In the genomic region with DNA sequence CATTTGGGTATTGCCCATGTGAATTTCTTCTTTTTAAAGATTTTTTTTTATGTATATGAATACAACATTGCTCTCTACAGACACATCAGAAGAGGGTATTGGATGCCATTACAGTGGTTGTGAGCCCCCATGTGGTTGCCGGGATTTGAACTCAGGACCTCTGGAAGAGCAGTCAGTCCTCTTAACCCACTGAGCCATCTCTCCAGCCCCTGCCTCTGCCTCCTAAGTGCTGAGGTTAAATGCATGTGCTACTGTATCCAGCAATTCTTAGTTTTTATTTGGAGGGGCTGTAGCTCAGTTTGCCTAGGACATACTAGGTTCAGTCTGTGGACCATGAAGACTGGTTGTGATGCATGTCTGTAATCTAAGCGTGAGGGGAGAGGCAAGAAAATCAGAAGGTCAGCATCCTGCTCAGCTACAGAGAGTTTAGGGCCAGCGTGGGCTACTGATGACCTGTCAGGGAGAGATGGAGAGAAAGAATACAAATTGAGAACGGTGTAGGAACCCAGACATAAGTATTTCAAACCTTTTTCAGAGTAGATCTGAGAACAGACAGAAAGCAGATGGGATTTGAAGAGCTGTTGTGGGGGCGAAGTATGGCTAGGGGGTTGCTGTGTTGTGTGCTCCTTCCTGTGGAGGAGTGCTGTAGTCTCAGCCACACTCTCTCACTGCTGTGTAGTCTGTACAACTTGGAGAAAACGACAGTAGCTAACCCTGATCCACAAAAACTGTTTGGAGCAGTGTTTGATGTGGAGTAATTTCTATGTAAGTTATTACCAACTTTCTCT, we compare ENCODE assay signal across 21 mouse cellular contexts. TPM values are rescaled to one million over a fixed set of nuclear protein-coding genes. Genes with fewer than 3 reads are reported as not detected.
DNase-seq lines count a peak whose midpoint lies in the region; ATAC-seq and TF ChIP-seq lines count a peak whose summit lies in the region.
"Had no signal": no experiment of that assay in that cellular context is flagged by ENCODE, and none has a peak within 500 bp of the region (broad histone marks: within the 10 kb centered on the region; RNA-seq: fewer than 3 reads in every experiment).

No protein-coding gene starts in this region.

- H3K9ac ChIP-seq in heart, embryonic 14.5 days (ENCODE audit: low read length) = 0 out of 2 replicates have a peak overlapping the region, but pooled peaks have one; percentile 4
- no peak overlapping the region for H3K9ac ChIP-seq in hindbrain, embryonic 16.5 days (ENCODE audit: low read depth, low read length)
- H3K9ac ChIP-seq: embryonic facial prominence, embryonic 13.5 days; forebrain, embryonic 12.5 days; heart, embryonic 12.5 days; hindbrain, embryonic 14.5 days had no signal

- intact Hi-C loops in heart, postnatal 14 days (cut with DNase I) = loop anchor here (5.0 kb wide), 1 partner anchor 143 kb away; a partner anchor contains a TSS

- ATAC-seq in heart, embryonic 14.5 days (ENCODE audit: insufficient number of reproducible peaks, insufficient read depth, low FRiP score, low read depth) = no peak
- no peak for ATAC-seq in hindbrain, embryonic 16.5 days
- ATAC-seq: forebrain, embryonic 16.5 days had no signal

- no peak for DNase-seq in heart, postnatal 14 days
- peak in 1 of 2 experiments; percentile 59 for DNase-seq in layer of hippocampus, adult 2 months (ENCODE audit: low spot score in 2 of 2)
- no peak for DNase-seq in layer of hippocampus, adult 9-11 months
- DNase-seq in testis, postnatal 10 days (ENCODE audit: low spot score) = peak; percentile 29
- DNase-seq in testis, postnatal 14 days (ENCODE audit: low spot score) = no peak
- peak; percentile 82 for DNase-seq in telencephalon, adult 2 months (ENCODE audit: low read depth, low spot score)
- DNase-seq: adrenal gland, postnatal 10 days; cerebellum, adult 11-12 months; cerebellum, adult 9-10 months; cerebellum, postnatal 25 days; heart, adult 2 months; heart, postnatal 10 days had no signal

- H3K27ac ChIP-seq in heart, embryonic 14.5 days (replicated peaks in 1 of 2; ENCODE audit: control insufficient read depth in 1 of 2, insufficient read depth in 1 of 2, low read depth in 2 of 2, low read length in 2 of 2) = peak overlapping the region in 1 of 2 experiments; percentile 17; a peak in 1 of 4 replicates
- 0 out of 2 replicates have a peak overlapping the region, but pooled peaks have one; percentile 14 for H3K27ac ChIP-seq in layer of hippocampus, adult 2 months
- H3K27ac ChIP-seq in hindbrain, embryonic 16.5 days (ENCODE audit: low read depth, low read length) = no peak overlapping the region
- H3K27ac ChIP-seq: embryonic facial prominence, embryonic 13.5 days; forebrain, embryonic 12.5 days; heart, adult 2 months; hindbrain, embryonic 10.5 days; hindbrain, embryonic 14.5 days had no signal

- no peak overlapping the region for H3K4me2 ChIP-seq in heart, embryonic 14.5 days (ENCODE audit: low read length)
- no peak overlapping the region for H3K4me2 ChIP-seq in hindbrain, embryonic 16.5 days (ENCODE audit: low read length)
- H3K4me2 ChIP-seq: embryonic facial prominence, embryonic 13.5 days; forebrain, embryonic 12.5 days; heart, embryonic 12.5 days; hindbrain, embryonic 14.5 days had no signal

- 83% methylated on average over 6 of the region's 6 CpGs for WGBS in heart, embryonic 14.5 days
- 92% methylated on average over 6 of the region's 6 CpGs for WGBS in hindbrain, embryonic 16.5 days

- peaks cover 97% of the 10 kb centered on the region for H3K36me3 ChIP-seq in heart, embryonic 14.5 days (ENCODE audit: control insufficient read depth, insufficient read depth, low read length)
- H3K36me3 ChIP-seq in hindbrain, embryonic 16.5 days (ENCODE audit: control insufficient read depth, insufficient read depth, low read length) = peaks cover 41% of the 10 kb centered on the region

- no peaks in the 10 kb centered on the region for H3K9me3 ChIP-seq in heart, embryonic 14.5 days (ENCODE audit: control insufficient read depth, low read length)
- H3K9me3 ChIP-seq in hindbrain, embryonic 16.5 days (ENCODE audit: control insufficient read depth, low read length) = no peaks in the 10 kb centered on the region
- H3K9me3 ChIP-seq: embryonic facial prominence, embryonic 13.5 days; forebrain, embryonic 12.5 days; G1E; heart, embryonic 12.5 days; hindbrain, embryonic 10.5 days had no signal

- no peak for TF ChIP-seq CTCF in layer of hippocampus, adult 2 months (conservative IDR thresholded peaks at IDR 0.05)

- no peak overlapping the region for H3K4me3 ChIP-seq in heart, embryonic 14.5 days (ENCODE audit: control insufficient read depth in 1 of 2, insufficient read depth in 1 of 2, low read depth in 1 of 2, low read length in 2 of 2)
- H3K4me3 ChIP-seq in layer of hippocampus, adult 2 months = no peak overlapping the region
- no peak overlapping the region for H3K4me3 ChIP-seq in hindbrain, embryonic 16.5 days (ENCODE audit: low read length)
- H3K4me3 ChIP-seq: embryonic facial prominence, embryonic 13.5 days; forebrain, embryonic 12.5 days; heart, adult 2 months; heart, embryonic 12.5 days; hindbrain, embryonic 10.5 days had no signal

- H3K27me3 ChIP-seq in heart, embryonic 14.5 days (ENCODE audit: control insufficient read depth, insufficient read depth, low read length) = no peaks in the 10 kb centered on the region
- no peaks in the 10 kb centered on the region for H3K27me3 ChIP-seq in hindbrain, embryonic 16.5 days (replicated peaks; ENCODE audit: control insufficient read depth, insufficient read depth, low read length)
- H3K27me3 ChIP-seq: embryonic facial prominence, embryonic 13.5 days; forebrain, embryonic 12.5 days; heart, embryonic 12.5 days had no signal

- H3K4me1 ChIP-seq in heart, embryonic 14.5 days (ENCODE audit: control insufficient read depth in 2 of 2, insufficient read depth in 2 of 2, low read length in 2 of 2) = peaks cover 0 to 3% of the 10 kb centered on the region in 2 experiments; a peak in 1 of 4 replicates
- no peaks in the 10 kb centered on the region for H3K4me1 ChIP-seq in hindbrain, embryonic 16.5 days (ENCODE audit: control insufficient read depth, insufficient read depth, low read depth, low read length)

RNA-seq across cellular contexts. Expression of a gene that starts 13.0 kb away (rescaled TPM):
- polyA plus RNA-seq in heart, embryonic 14.5 days (2014; fragmentation: Nextera tagmentation; extraction: Ambion mirVana) = 612 and 625 TPM in 2 replicates
- total RNA-seq in heart, postnatal 14 days (2021) = 100 to 1,000 TPM; 405 to 416 TPM
- total RNA-seq in layer of hippocampus, adult 2 months (2021) = 100 to 1,000 TPM; 298 to 301 TPM
- 377 and 405 TPM in 2 replicates for polyA plus RNA-seq in hindbrain, embryonic 16.5 days (2015; fragmentation: Nextera tagmentation; extraction: Ambion mirVana)

Comparison
In these comparisons a context has a peak if more than half of its experiments do, and no peak if none do; other contexts are left out.
1. DNase-seq: peak in testis, postnatal 10 days (single experiment) and telencephalon, adult 2 months (single experiment); none in heart, postnatal 14 days (0 of 2), layer of hippocampus, adult 9-11 months (single experiment) and testis, postnatal 14 days (single experiment).